Mouse (Mus musculus): ENCODE measurements around the gene Dnah2. TPM values are rescaled to one million over a fixed set of nuclear protein-coding genes. Genes with fewer than 3 reads are reported as not detected.

Dnah2 gene
- polyA plus RNA-seq, 1 experiment from 2014 or later, result 3.0 TPM

DNA sequence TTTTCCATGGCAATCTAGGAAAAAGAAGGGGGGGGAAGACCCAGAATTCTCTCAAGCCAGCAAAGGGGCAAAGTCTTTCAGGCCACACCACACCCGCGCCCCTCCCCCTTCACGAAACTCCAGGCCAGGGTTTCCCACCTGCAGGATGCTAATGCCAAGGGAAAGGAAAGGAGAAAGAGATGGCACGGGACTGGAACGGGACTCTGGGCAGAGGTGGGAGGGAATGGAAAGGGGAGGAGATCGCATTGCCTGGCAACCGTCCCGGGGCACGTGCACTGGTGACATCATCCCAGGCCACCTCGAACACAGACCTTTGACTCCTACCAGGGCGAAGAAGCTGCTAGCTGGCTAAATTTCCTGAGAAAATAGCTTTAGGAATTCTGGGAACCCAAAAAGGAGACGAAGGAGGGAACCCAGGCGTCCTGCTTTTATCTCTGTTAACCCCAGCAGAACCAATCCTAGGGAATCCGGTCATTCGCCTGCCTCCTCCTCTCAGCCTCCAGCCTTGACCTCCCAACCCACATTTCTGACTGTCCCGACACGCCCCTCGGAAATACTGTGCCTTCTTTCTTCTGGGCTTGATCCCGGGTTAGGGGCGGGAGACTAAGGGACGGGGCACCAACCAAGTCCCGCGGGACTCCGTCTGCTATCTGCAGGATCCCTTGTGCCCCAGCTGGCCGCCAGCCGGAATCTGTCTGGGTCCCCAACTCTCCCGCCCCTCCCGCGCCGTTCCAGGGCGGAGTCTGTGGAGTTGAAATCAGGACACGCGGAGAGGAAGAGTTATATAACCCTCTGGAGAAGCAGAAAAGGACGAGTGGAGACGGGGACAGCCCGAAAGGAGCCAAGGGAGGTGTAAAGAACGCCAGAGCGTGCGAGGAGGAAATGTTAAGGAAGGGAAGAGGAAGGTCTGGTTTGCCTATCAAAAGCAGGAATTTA, 131.2 kb downstream of the Dnah2 start:
- Histone ChIP-seq H3K4me2 (ENCODE audit: low read length) (peak overlapping the region; percentile 67), H3K27ac (ENCODE audit: low read depth, low read length) (peak overlapping the region; percentile 98), H3K4me3 (ENCODE audit: low read length) (peak overlapping the region; percentile 76), H3K9ac (ENCODE audit: low read depth, low read length) (peak overlapping the region; percentile 64), H3K27me3 (replicated peaks; ENCODE audit: control insufficient read depth, insufficient read depth, low read length) (peaks cover 10% of the 10 kb centered on the region; the same call in 1 of the 2 replicates), H3K36me3 (ENCODE audit: control insufficient read depth, insufficient read depth, low read length) (no peaks in the 10 kb centered on the region; the same call in 1 of the 2 replicates), H3K4me1 (ENCODE audit: control insufficient read depth, insufficient read depth, low read depth, low read length) (peaks cover 54% of the 10 kb centered on the region), H3K9me3 (ENCODE audit: control insufficient read depth, low read length) (no peaks in the 10 kb centered on the region)
- under 1% methylated on average over 39 of the region's 39 CpGs for WGBS
- ATAC-seq, result peak; percentile 22

DNA sequence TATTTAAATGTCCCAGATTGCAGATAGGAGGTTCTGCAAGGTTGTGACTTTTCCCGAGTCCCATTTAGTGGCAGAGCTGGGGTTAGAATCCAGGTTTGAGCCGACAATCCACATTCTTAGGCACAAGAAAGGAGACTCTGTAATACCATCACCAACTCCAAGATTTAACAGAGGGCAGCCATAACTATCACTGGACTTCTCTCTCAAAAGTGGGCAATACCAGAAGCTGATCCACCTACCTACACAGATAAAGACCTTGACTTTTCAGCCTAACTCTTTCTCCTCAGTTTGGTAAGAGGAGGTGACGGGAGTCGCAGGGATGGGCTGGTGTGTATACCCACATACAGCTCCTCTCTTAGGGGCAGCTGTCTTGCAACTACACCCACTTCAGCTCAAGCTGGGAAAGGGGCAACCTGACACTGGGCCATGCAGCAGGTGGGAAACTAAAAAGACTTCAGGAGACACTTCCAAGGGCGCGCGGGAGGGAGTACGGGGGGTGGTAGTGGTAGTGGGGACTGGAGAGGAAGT, 131.9 kb downstream of the Dnah2 start:
- peak overlapping the region; percentile 67 for H3K4me2 ChIP-seq (ENCODE audit: low read length)
- H3K4me3 ChIP-seq (ENCODE audit: low read length), result peak overlapping the region; percentile 76
- H3K9me3 ChIP-seq (ENCODE audit: control insufficient read depth, low read length), result no peaks in the 10 kb centered on the region
- no peaks in the 10 kb centered on the region; the same call in 1 of the 2 replicates for H3K36me3 ChIP-seq (ENCODE audit: control insufficient read depth, insufficient read depth, low read length)
- peak overlapping the region; percentile 83 for H3K9ac ChIP-seq (ENCODE audit: low read depth, low read length)
- peaks cover 61% of the 10 kb centered on the region for H3K4me1 ChIP-seq (ENCODE audit: control insufficient read depth, insufficient read depth, low read depth, low read length)
- 7% methylated on average over 8 of the region's 8 CpGs for WGBS
- H3K27ac ChIP-seq (ENCODE audit: low read depth, low read length), result peak overlapping the region; percentile 98
- H3K27me3 ChIP-seq (replicated peaks; ENCODE audit: control insufficient read depth, insufficient read depth, low read length), result peaks cover 6% of the 10 kb centered on the region; the same call in 1 of the 2 replicates
- ATAC-seq, result no peak

DNA sequence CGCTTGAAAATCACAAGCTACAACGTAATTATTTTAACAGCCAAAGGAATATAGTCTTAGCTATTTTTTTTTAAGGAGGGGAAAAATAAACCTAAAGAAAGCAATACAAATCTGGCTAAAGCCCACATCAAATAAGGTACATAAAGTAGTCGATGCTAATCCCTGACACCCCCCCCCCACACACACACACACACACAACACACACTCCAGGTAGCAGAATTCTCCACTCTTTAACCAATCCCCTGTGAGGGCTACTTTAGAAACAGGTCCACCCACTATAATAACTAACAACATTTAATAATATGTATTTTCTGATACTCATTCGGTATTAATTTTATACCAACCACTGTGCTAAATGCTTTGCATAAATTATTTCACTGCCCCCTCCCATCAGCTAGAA, 132.4 kb downstream of the Dnah2 start:
- peak overlapping the region; percentile 76 for H3K4me3 ChIP-seq (ENCODE audit: low read length)
- H3K4me1 ChIP-seq (ENCODE audit: control insufficient read depth, insufficient read depth, low read depth, low read length), result peaks cover 65% of the 10 kb centered on the region
- H3K9ac ChIP-seq (ENCODE audit: low read depth, low read length), result peak overlapping the region; percentile 83
- ATAC-seq, result no peak
- 2% methylated on average over 4 of the region's 4 CpGs for WGBS
- peaks cover 5% of the 10 kb centered on the region; the same call in 1 of the 2 replicates for H3K27me3 ChIP-seq (replicated peaks; ENCODE audit: control insufficient read depth, insufficient read depth, low read length)
- peak overlapping the region; percentile 67 for H3K4me2 ChIP-seq (ENCODE audit: low read length)
- no peaks in the 10 kb centered on the region for H3K9me3 ChIP-seq (ENCODE audit: control insufficient read depth, low read length)
- H3K36me3 ChIP-seq (ENCODE audit: control insufficient read depth, insufficient read depth, low read length), result no peaks in the 10 kb centered on the region; the same call in 1 of the 2 replicates
- peak overlapping the region; percentile 98 for H3K27ac ChIP-seq (ENCODE audit: low read depth, low read length)

DNA sequence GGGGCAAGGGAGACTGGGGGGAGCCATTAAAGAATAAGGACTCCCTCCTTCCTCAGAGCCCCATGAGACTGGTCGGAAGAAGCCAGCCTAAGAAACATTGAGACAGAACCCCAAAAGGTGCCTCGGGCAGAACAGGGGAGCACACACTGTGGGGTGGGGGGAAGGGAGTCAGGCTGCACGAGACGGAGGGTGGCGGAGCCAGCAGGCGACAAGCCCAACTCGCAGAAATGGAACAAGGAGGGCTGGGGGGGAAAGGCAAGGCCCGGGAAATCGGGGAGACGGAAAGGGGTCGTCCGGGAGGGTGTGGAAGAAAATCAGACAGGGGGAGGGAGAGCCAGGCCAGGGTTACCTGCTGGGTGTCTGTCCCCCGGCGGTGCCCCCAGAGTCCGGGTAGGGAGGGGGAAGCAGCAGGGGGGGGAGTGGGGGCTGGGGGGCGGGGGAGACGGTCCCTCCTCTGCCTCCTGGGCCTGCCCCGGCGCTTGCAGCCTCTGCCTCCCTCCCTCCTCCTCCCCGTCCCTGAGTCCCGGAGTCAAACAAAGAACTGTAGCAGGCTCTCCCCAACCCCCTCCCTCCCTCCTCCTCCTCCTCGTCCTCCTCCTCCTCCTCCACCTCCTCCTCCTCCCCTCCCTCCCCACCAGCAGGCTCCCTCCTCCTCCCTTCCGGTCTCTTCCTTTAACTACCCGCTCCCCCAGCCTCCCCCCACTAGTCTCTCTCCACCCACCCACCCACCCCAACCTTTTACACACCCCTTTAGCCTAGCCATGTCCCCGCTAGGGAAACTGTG, 133.1 kb downstream of the Dnah2 start:
- H3K36me3 ChIP-seq (ENCODE audit: control insufficient read depth, insufficient read depth, low read length), result no peaks in the 10 kb centered on the region; the same call in 1 of the 2 replicates
- ATAC-seq, result no peak
- WGBS, result under 1% methylated on average over 15 of the region's 25 CpGs
- no peaks in the 10 kb centered on the region for H3K27me3 ChIP-seq (replicated peaks; ENCODE audit: control insufficient read depth, insufficient read depth, low read length)
- peak overlapping the region; percentile 76 for H3K4me3 ChIP-seq (ENCODE audit: low read length)
- H3K4me1 ChIP-seq (ENCODE audit: control insufficient read depth, insufficient read depth, low read depth, low read length), result peaks cover 63% of the 10 kb centered on the region
- H3K4me2 ChIP-seq (ENCODE audit: low read length), result peak overlapping the region; percentile 67
- H3K9me3 ChIP-seq (ENCODE audit: control insufficient read depth, low read length), result no peaks in the 10 kb centered on the region
- peak overlapping the region; percentile 98 for H3K27ac ChIP-seq (ENCODE audit: low read depth, low read length)
- peak overlapping the region; percentile 83 for H3K9ac ChIP-seq (ENCODE audit: low read depth, low read length)

DNA sequence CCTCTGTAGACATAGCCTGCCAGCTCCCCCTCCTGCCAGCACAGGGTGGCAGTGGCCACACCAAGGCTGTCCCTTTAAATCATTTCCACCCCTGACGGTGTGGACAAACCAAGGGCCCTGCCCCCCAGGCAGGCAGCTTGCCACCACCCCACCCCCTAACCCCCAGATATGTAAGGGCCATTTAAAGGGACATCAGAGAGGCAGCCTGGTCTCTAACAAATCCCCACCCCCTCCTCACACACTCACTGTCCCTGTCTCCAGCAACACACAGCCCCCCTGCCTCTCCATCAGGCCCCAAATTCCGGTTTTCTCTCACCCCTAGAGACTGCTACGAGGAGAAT, 133.6 kb downstream of the Dnah2 start:
- ATAC-seq, result peak; percentile 27
- 0% methylated on average over 3 of the region's 3 CpGs for WGBS
- H3K4me3 ChIP-seq (ENCODE audit: low read length), result peak overlapping the region; percentile 76
- no peaks in the 10 kb centered on the region; the same call in 1 of the 2 replicates for H3K36me3 ChIP-seq (ENCODE audit: control insufficient read depth, insufficient read depth, low read length)
- H3K27me3 ChIP-seq (replicated peaks; ENCODE audit: control insufficient read depth, insufficient read depth, low read length), result no peaks in the 10 kb centered on the region
- peak overlapping the region; percentile 67 for H3K4me2 ChIP-seq (ENCODE audit: low read length)
- peak overlapping the region; percentile 83 for H3K9ac ChIP-seq (ENCODE audit: low read depth, low read length)
- peak overlapping the region; percentile 98 for H3K27ac ChIP-seq (ENCODE audit: low read depth, low read length)
- peaks cover 59% of the 10 kb centered on the region for H3K4me1 ChIP-seq (ENCODE audit: control insufficient read depth, insufficient read depth, low read depth, low read length)
- no peaks in the 10 kb centered on the region for H3K9me3 ChIP-seq (ENCODE audit: control insufficient read depth, low read length)

DNA sequence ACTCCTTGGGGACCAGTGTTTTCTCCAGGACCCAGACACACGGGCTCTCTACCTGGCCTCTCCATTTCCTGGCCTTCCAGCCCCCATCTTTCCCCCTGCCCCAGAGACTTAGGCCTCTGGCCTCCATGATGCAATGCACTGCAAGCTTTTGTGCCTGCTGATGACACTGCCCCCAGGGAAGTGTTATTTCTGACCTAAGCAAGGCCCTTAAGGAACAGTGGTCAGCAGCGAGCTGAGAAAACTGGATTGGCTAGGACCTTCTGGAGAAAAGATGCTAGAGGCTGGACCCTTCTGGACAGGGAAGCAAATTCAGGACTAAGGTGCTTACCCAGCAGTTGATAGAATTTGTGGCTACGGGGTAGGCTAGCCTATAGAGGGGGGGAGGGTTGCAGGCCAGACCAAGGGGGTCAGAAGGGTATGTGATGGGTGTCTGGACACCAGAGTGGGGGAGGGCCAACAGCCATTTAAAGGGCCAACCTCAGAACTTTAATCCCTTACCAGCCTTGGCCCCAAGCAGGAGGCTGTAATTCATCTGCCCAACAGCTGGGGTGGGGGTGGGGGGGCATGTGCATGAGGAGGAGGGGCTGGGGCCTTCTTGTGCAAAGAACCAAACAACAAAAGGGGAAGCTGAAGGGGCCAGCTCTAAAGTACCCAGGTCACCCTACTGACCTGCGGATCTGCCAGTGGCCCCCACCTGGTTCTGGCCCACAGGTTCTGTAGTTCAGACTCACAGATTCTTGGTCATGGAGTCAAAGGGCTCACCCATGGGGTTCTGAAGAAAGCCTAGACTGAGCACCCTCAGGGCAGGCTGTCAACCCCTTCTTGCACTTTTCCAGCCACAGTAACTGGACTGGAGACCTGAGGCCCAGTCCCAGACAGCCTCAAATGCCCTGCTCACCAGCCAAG, 134.2 kb downstream of the Dnah2 start:
- H3K27me3 ChIP-seq (replicated peaks; ENCODE audit: control insufficient read depth, insufficient read depth, low read length), result no peaks in the 10 kb centered on the region
- ATAC-seq, result no peak
- peaks cover 53% of the 10 kb centered on the region for H3K4me1 ChIP-seq (ENCODE audit: control insufficient read depth, insufficient read depth, low read depth, low read length)
- H3K4me2 ChIP-seq (ENCODE audit: low read length), result peak overlapping the region; percentile 67
- 13% methylated on average over 4 of the region's 4 CpGs for WGBS
- peak overlapping the region; percentile 76 for H3K4me3 ChIP-seq (ENCODE audit: low read length)
- H3K9ac ChIP-seq (ENCODE audit: low read depth, low read length), result peak overlapping the region; percentile 83
- no peaks in the 10 kb centered on the region for H3K9me3 ChIP-seq (ENCODE audit: control insufficient read depth, low read length)
- H3K36me3 ChIP-seq (ENCODE audit: control insufficient read depth, insufficient read depth, low read length), result no peaks in the 10 kb centered on the region; the same call in 1 of the 2 replicates
- H3K27ac ChIP-seq (ENCODE audit: low read depth, low read length), result peak overlapping the region; percentile 98

DNA sequence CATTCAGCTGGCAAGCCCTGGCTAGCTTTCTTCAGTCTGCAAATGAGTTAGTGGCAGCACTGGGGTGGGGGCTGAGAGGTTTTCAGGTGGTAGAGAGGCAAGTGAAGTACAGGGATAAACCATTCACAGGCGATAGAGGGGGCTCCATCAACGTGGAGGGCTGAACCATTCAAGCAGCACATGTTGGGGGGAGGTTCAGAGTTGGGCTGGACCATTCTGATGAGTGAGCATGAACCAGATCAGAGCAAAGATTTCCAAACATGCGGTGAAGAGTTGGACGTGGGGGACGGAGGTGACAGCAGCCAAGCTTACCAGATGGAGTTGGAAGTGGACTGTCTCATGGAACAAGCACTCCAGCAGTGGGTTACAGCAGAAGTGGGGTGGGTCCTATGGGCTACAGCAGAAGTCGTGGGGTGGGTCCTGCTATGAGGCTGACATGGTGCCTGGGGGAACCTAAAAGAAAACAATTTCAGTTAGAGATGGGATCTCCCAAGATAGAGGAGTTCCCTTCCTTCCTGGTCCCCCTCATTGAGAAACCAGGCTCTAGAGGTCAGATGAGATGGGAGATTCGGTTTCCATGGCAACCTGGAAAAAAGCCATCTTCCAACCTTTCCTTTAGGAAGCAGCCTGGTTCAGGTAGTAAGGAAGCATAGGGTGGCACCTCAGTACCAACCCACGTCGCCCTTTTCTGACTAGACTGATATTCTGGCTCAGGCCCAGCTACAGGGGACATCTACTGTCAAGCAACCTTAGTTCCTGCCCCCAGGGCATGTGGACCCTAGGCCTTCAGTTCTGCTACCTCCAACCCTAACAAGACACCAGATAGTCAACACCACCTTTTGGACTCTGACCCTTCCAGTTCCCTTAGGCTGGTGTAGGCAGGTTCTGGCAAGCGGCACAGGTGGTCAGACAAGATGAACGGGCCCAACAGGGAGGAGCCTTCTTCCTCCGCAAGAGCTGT, 135.4 kb downstream of the Dnah2 start, which contains the start of gene Kdm6b:
Kdm6b (minus strand) TSS at position 455 of the 961 bp plus-strand sequence.
- H3K9me3 ChIP-seq (ENCODE audit: control insufficient read depth, low read length), result no peaks in the 10 kb centered on the region
- 28% methylated on average over 12 of the region's 12 CpGs for WGBS
- peak within 1 kb of the TSS; percentile 67 for H3K4me2 ChIP-seq (ENCODE audit: low read length)
- peak within 1 kb of the TSS; percentile 83 for H3K9ac ChIP-seq (ENCODE audit: low read depth, low read length)
- H3K4me3 ChIP-seq (ENCODE audit: low read length), result peak within 1 kb of the TSS; percentile 76
- peak within 1 kb of the TSS; percentile 98 for H3K27ac ChIP-seq (ENCODE audit: low read depth, low read length)
- no peaks in the 10 kb centered on the region for H3K27me3 ChIP-seq (replicated peaks; ENCODE audit: control insufficient read depth, insufficient read depth, low read length)
- no peak for ATAC-seq
- H3K36me3 ChIP-seq (ENCODE audit: control insufficient read depth, insufficient read depth, low read length), result no peaks in the 10 kb centered on the region; the same call in 1 of the 2 replicates
- H3K4me1 ChIP-seq (ENCODE audit: control insufficient read depth, insufficient read depth, low read depth, low read length), result peaks cover 50% of the 10 kb centered on the region
